Mouse (Mus musculus): ENCODE results near the gene Klf13. TPM values are rescaled to one million over a fixed set of nuclear protein-coding genes. Genes with fewer than 3 reads are reported as not detected.

The Klf13 gene
- total and polyA plus RNA-seq, 3 experiments, result 1.7 to 9.7 (median 3.7) TPM

DNA sequence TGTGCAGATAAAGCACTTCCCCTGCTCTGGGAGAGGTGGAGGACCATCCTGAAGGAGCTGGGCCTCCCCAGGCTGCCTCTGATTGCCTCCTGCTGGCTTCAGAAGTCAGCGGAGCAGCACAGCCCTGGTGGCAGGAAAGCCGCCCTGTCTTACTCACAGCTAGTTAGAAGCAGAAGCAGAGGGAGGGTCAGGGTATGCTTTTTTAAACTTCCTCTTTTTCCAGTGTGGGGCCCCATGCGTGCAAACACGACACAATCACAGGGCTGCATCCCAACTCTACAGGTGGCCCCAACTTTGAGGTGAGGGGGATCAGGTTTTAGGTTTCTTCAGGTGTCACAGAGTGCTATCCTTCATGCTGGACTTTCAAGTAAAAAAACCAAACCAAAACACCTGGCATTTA is 27.8 kb downstream of the Klf13 start:
- Histone ChIP-seq H3K9me3 (replicated peaks; ENCODE audit: low read length) (no peaks in the 10 kb centered on the region), H3K79me2 (replicated peaks; ENCODE audit: control insufficient read depth, extremely low read depth, insufficient read depth, poor library complexity, severe bottlenecking) (peaks cover 8% of the 10 kb centered on the region), H3K9ac (ENCODE audit: insufficient read depth, low read depth) (peak overlapping the region; percentile 57), H3K36me3 (replicated peaks in 1 of 2; ENCODE audit: control insufficient read depth in 1 of 2, insufficient read depth in 1 of 2, low read length in 1 of 2) (no peaks in the 10 kb centered on the region), H3K4me2 (ENCODE audit: insufficient read depth, low read depth, poor library complexity, severe bottlenecking) (peak overlapping the region; percentile 91), H3K27me3 (replicated peaks) (no peaks in the 10 kb centered on the region), H3K27ac (ENCODE audit: insufficient read depth, low read depth) (peak overlapping the region; percentile 100), H3K4me1 (ENCODE audit: control insufficient read depth in 1 of 2, insufficient read depth in 2 of 2) (peaks cover 28 to 67% of the 10 kb centered on the region in 2 experiments), H3K4me3 (replicated peaks in 1 of 3; ENCODE audit: low read depth in 2 of 3, low read length in 2 of 3, poor library complexity in 1 of 3) (no peak overlapping the region)
- TF ChIP-seq MYC (IDR thresholded peaks at IDR 0.05; ENCODE audit: low read depth, low read length) (no peak), GABPA (IDR thresholded peaks at IDR 0.05; ENCODE audit: insufficient replicate concordance, low read depth, low read length) (no peak), ETS1 (conservative IDR thresholded peaks at IDR 0.05; ENCODE audit: low read depth, low read length) (peak; percentile 55), ZNF384 (IDR thresholded peaks at IDR 0.05; ENCODE audit: low read depth, low read length) (peak; percentile 38), RCOR1 (conservative IDR thresholded peaks at IDR 0.05; ENCODE audit: low read depth, low read length) (peak; percentile 39; the same call in 1 of the 2 replicates), SMC3 (IDR thresholded peaks at IDR 0.05; ENCODE audit: low read depth, low read length) (peak; percentile 14; the same call in 1 of the 2 replicates), SIN3A (IDR thresholded peaks at IDR 0.05; ENCODE audit: low read length) (no peak), CHD1 (IDR thresholded peaks at IDR 0.05; ENCODE audit: low read depth, low read length) (0 out of 2 replicates have a peak, but pooled peaks have one; percentile 29), CTCF (conservative IDR thresholded peaks at IDR 0.05 in 1 of 2, IDR thresholded peaks at IDR 0.05 in 1 of 2; ENCODE audit: low read depth in 2 of 2, low read length in 2 of 2) (peak in 1 of 2 experiments; percentile 42; a peak in 2 of 4 replicates), EP300 (IDR thresholded peaks at IDR 0.05; ENCODE audit: low read length) (peak; percentile 68), MAZ (IDR thresholded peaks at IDR 0.05; ENCODE audit: low read depth, low read length) (0 out of 2 replicates have a peak, but pooled peaks have one; percentile 34), BHLHE40 (IDR thresholded peaks at IDR 0.05; ENCODE audit: low read depth, low read length) (peak; percentile 48), MEF2A (IDR thresholded peaks at IDR 0.05; ENCODE audit: borderline replicate concordance, low read depth, low read length) (peak; percentile 38; the same call in 1 of the 2 replicates), POLR2AphosphoS2 (IDR thresholded peaks at IDR 0.05; ENCODE audit: low read depth, low read length) (no peak), ZMIZ1 (IDR thresholded peaks at IDR 0.05; ENCODE audit: low read depth, low read length) (no peak), MAFK (IDR thresholded peaks at IDR 0.05; ENCODE audit: insufficient replicate concordance, low read length) (no peak), TBP (conservative IDR thresholded peaks at IDR 0.05; ENCODE audit: low read depth, low read length) (no peak), TCF12 (IDR thresholded peaks at IDR 0.05; ENCODE audit: low read depth, low read length) (peak; percentile 68), IRF4 (IDR thresholded peaks at IDR 0.05; ENCODE audit: low read depth, low read length) (peak; percentile 61), USF1 (IDR thresholded peaks at IDR 0.05; ENCODE audit: low read depth, low read length) (no peak), RAD21 (IDR thresholded peaks at IDR 0.05; ENCODE audit: low read depth, low read length) (peak; percentile 35), POLR2A (IDR thresholded peaks at IDR 0.05; ENCODE audit: low read depth, low read length) (peak; percentile 42; the same call in 1 of the 2 replicates), USF2 (conservative IDR thresholded peaks at IDR 0.05; ENCODE audit: low read depth, low read length) (no peak), NELFE (IDR thresholded peaks at IDR 0.05; ENCODE audit: low read depth, low read length) (no peak)
- in situ Hi-C loops (cut with MboI; ENCODE audit: low pct_ligation_motif_present, low pct_unique_long_range_greater_than_20kb, low sequenced_read_pairs), result no loop called here
- peak; percentile 80 for DNase-seq (ENCODE audit: extremely low read depth)
- dilution Hi-C loops (cut with MboI; ENCODE audit: extremely low pct_ligation_motif_present, extremely low pct_unique_long_range_greater_than_20kb, low sequenced_read_pairs), result no loop called here

All from CH12.LX (cell line).